In the genomic region with DNA sequence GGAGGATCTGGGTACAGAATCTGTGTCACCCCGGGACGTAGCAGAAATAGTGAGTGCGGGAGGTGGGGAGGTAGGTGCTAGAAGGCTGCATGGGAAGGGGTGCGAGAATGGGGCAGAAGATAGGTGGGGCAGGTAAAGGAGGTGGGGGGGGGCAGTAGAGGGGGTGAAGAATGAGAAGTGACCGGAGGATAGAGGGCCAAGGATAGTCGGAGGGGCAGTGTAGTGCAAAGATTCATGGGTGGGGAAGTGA, we compare ENCODE assay signal across 8 mouse cellular contexts. TPM values are rescaled to one million over a fixed set of nuclear protein-coding genes. Genes with fewer than 3 reads are reported as not detected.
DNase-seq lines count a peak whose midpoint lies in the region; ATAC-seq and TF ChIP-seq lines count a peak whose summit lies in the region.

No protein-coding gene starts in this region.

- TF ChIP-seq EP300 in stomach, postnatal 0 days (optimal IDR thresholded peaks at IDR 0.05): no peak

- ATAC-seq in liver, embryonic 11.5 days (replicated peaks; ENCODE audit: low FRiP score): no peak
- ATAC-seq in stomach, postnatal 0 days (ENCODE audit: low FRiP score, low TSS enrichment): no peak

- peaks cover 17% of the 10 kb centered on the region for H3K4me1 ChIP-seq in thymus, adult 2 months (replicated peaks; ENCODE audit: control insufficient read depth, insufficient read depth, low read length)
- peaks cover 7% of the 10 kb centered on the region for H3K4me1 ChIP-seq in liver, embryonic 11.5 days (replicated peaks; ENCODE audit: control insufficient read depth, insufficient read depth, low read length)
- H3K4me1 ChIP-seq in stomach, postnatal 0 days (replicated peaks; ENCODE audit: control insufficient read depth, insufficient read depth): no peaks in the 10 kb centered on the region

- peak overlapping the region; percentile 71 for H3K4me2 ChIP-seq in liver, embryonic 11.5 days
- H3K4me2 ChIP-seq in stomach, postnatal 0 days (replicated peaks; ENCODE audit: low read depth): peak overlapping the region; percentile 78

- 7% methylated on average over 6 of the region's 6 CpGs for WGBS in thymus, adult 2 months
- 4% methylated on average over 6 of the region's 6 CpGs for WGBS in liver, embryonic 11.5 days
- WGBS in stomach, postnatal 0 days: 7% methylated on average over 6 of the region's 6 CpGs

- no peak overlapping the region for H3K27ac ChIP-seq in thymus, adult 2 months (ENCODE audit: control insufficient read depth, insufficient read depth, low read length)
- H3K27ac ChIP-seq in liver, embryonic 11.5 days (ENCODE audit: low read depth, low read length): peak overlapping the region; percentile 21; the same call in 1 of the 2 replicates
- peak overlapping the region; percentile 69 for H3K27ac ChIP-seq in stomach, postnatal 0 days (replicated peaks)

- no peaks in the 10 kb centered on the region for H3K27me3 ChIP-seq in thymus, adult 2 months (ENCODE audit: control insufficient read depth, insufficient read depth, low read length)
- H3K27me3 ChIP-seq in liver, embryonic 11.5 days (replicated peaks; ENCODE audit: control insufficient read depth, insufficient read depth, low read length): no peaks in the 10 kb centered on the region
- no peaks in the 10 kb centered on the region for H3K27me3 ChIP-seq in stomach, postnatal 0 days (ENCODE audit: control insufficient read depth, insufficient read depth, low read length)

- no peaks in the 10 kb centered on the region for H3K9me3 ChIP-seq in liver, embryonic 11.5 days (ENCODE audit: control insufficient read depth, low read length)
- H3K9me3 ChIP-seq in stomach, postnatal 0 days (ENCODE audit: control insufficient read depth, low read length): no peaks in the 10 kb centered on the region

- H3K9ac ChIP-seq in liver, embryonic 11.5 days (ENCODE audit: low read depth, low read length): peak overlapping the region; percentile 80
- peak overlapping the region; percentile 78 for H3K9ac ChIP-seq in stomach, postnatal 0 days (ENCODE audit: low read length)

- peak; percentile 16 for DNase-seq in gastrocnemius, postnatal 14 days
- no peak for DNase-seq in gastrocnemius, adult 18-20 months (ENCODE audit: low spot score)
- no peak for DNase-seq in thymus, adult 2 months
- DNase-seq in thymus, postnatal 4 days: no peak
- no peak for DNase-seq in liver, embryonic 11.5 days (ENCODE audit: low spot score)
- DNase-seq in stomach, postnatal 0 days (ENCODE audit: low spot score): no peak
- DNase-seq in gastrocnemius, postnatal 4 days (ENCODE audit: low spot score in 2 of 2): no peak
- no peak for DNase-seq in urinary bladder, postnatal 25 days (ENCODE audit: low spot score)

- H3K36me3 ChIP-seq in thymus, adult 2 months (ENCODE audit: control insufficient read depth, insufficient read depth, low read length): no peaks in the 10 kb centered on the region
- H3K36me3 ChIP-seq in liver, embryonic 11.5 days (ENCODE audit: control insufficient read depth, insufficient read depth, low read length): no peaks in the 10 kb centered on the region
- H3K36me3 ChIP-seq in stomach, postnatal 0 days (ENCODE audit: control insufficient read depth, insufficient read depth, low read length): 0 out of 2 replicates have a peak, but pooled peaks cover 2% of the 10 kb centered on the region

- TF ChIP-seq POLR2A in thymus, adult 2 months (IDR thresholded peaks at IDR 0.05; ENCODE audit: control insufficient read depth, extremely low read depth, insufficient read depth, low read length, poor library complexity): no peak

- H3K4me3 ChIP-seq in thymus, adult 2 months (ENCODE audit: control insufficient read depth, insufficient read depth, low read length): peak overlapping the region; percentile 52
- peak overlapping the region; percentile 67 for H3K4me3 ChIP-seq in liver, embryonic 11.5 days (ENCODE audit: low read depth, low read length)
- peak overlapping the region; percentile 63 for H3K4me3 ChIP-seq in stomach, postnatal 0 days (ENCODE audit: low read depth, low read length)

- TF ChIP-seq CTCF in thymus, adult 2 months (IDR thresholded peaks at IDR 0.05; ENCODE audit: borderline replicate concordance, control insufficient read depth, extremely low read depth, insufficient read depth, low read length, poor library complexity): no peak
- no peak for TF ChIP-seq CTCF in stomach, postnatal 0 days (IDR thresholded peaks at IDR 0.05; ENCODE audit: low read depth)

- intact Hi-C loops in gastrocnemius, postnatal 14 days (cut with DNase I; ENCODE audit: low total_unique reads): loop anchor here (5.0 to 10.0 kb wide), 4 partner anchors 65 to 225 kb away; a partner anchor contains a TSS

RNA-seq across cellular contexts. Expression of a gene that starts 0.7 kb away (rescaled TPM):
- 10 to 100 TPM; 15.2 to 21.7 TPM for total RNA-seq in gastrocnemius, postnatal 14 days (2021)
- total RNA-seq in gastrocnemius, adult 18-20 months (2021): 1 to 10 TPM; 3.2 to 7.2 TPM
- 63.4 and 76.3 TPM in 2 replicates for polyA plus RNA-seq in thymus, adult 2 months (2012; rRNA removed)
- 62.4 and 65.0 TPM in 2 replicates for polyA plus RNA-seq in liver, embryonic 11.5 days (2014; fragmentation: Nextera tagmentation; extraction: Ambion mirVana)
- 48.4 and 52.1 TPM in 2 replicates for polyA plus RNA-seq in stomach, postnatal 0 days (2015; fragmentation: Nextera tagmentation; extraction: Ambion mirVana)
- total RNA-seq in gastrocnemius, postnatal 4 days (2021): 10 to 100 TPM; 70.2 to 71.1 TPM

RNA-seq across cellular contexts. Expression of a gene that starts 17.9 kb away (rescaled TPM):
- total RNA-seq in gastrocnemius, postnatal 14 days (2021): not detected
- total RNA-seq in gastrocnemius, adult 18-20 months (2021): not detected
- not detected in 2 replicates for polyA plus RNA-seq in thymus, adult 2 months (2012; rRNA removed)
- polyA plus RNA-seq in liver, embryonic 11.5 days (2014; fragmentation: Nextera tagmentation; extraction: Ambion mirVana): not detected in 2 replicates
- polyA plus RNA-seq in stomach, postnatal 0 days (2015; fragmentation: Nextera tagmentation; extraction: Ambion mirVana): not detected in 2 replicates
- not detected for total RNA-seq in gastrocnemius, postnatal 4 days (2021)

RNA-seq across cellular contexts. Expression of a gene that starts 18.5 kb away (rescaled TPM):
- not detected for total RNA-seq in gastrocnemius, postnatal 14 days (2021)
- total RNA-seq in gastrocnemius, adult 18-20 months (2021): not detected
- not detected in 2 replicates for polyA plus RNA-seq in thymus, adult 2 months (2012; rRNA removed)
- not detected in 2 replicates for polyA plus RNA-seq in liver, embryonic 11.5 days (2014; fragmentation: Nextera tagmentation; extraction: Ambion mirVana)
- polyA plus RNA-seq in stomach, postnatal 0 days (2015; fragmentation: Nextera tagmentation; extraction: Ambion mirVana): not detected in 2 replicates
- total RNA-seq in gastrocnemius, postnatal 4 days (2021): not detected

RNA-seq across cellular contexts. Expression of a gene that starts 30.0 kb away (rescaled TPM):
- total RNA-seq in gastrocnemius, postnatal 14 days (2021): not detected
- not detected for total RNA-seq in gastrocnemius, adult 18-20 months (2021)
- polyA plus RNA-seq in thymus, adult 2 months (2012; rRNA removed): not detected in 2 replicates
- not detected in 2 replicates for polyA plus RNA-seq in liver, embryonic 11.5 days (2014; fragmentation: Nextera tagmentation; extraction: Ambion mirVana)
- not detected in 2 replicates for polyA plus RNA-seq in stomach, postnatal 0 days (2015; fragmentation: Nextera tagmentation; extraction: Ambion mirVana)
- not detected for total RNA-seq in gastrocnemius, postnatal 4 days (2021)

RNA-seq across cellular contexts. Expression of a gene that starts 30.0 kb away (rescaled TPM):
- not detected for total RNA-seq in gastrocnemius, postnatal 14 days (2021)
- total RNA-seq in gastrocnemius, adult 18-20 months (2021): not detected
- not detected in 2 replicates for polyA plus RNA-seq in thymus, adult 2 months (2012; rRNA removed)
- polyA plus RNA-seq in liver, embryonic 11.5 days (2014; fragmentation: Nextera tagmentation; extraction: Ambion mirVana): not detected in 2 replicates
- not detected in 2 replicates for polyA plus RNA-seq in stomach, postnatal 0 days (2015; fragmentation: Nextera tagmentation; extraction: Ambion mirVana)
- total RNA-seq in gastrocnemius, postnatal 4 days (2021): not detected
